Mouse (Mus musculus) ES-E14 (cell line): ENCODE results near the gene Basp1. TPM values are rescaled to one million over a fixed set of nuclear protein-coding genes. Genes with fewer than 3 reads are reported as not detected.

Experiments used
- DNase-seq: peaks from one replicate; pipeline ENCODE4 v3.0.0-alpha.2; 2013; ENCODE audit warnings: low read depth, low spot score
- H3K27ac ChIP-seq: 2 replicates; pipeline ENCODE4 v1.5.1; 2012; ENCODE audit warnings: low read depth, mild to moderate bottlenecking, low read length, moderate library complexity, mixed read lengths; ENCODE audit not compliant: poor library complexity, insufficient read depth, severe bottlenecking
- H3K36me3 ChIP-seq: 2 replicates; pipeline ENCODE4 v1.6.1; 2012; ENCODE audit warnings: mild to moderate bottlenecking, low read length, moderate library complexity, mixed read lengths; ENCODE audit not compliant: control insufficient read depth, poor library complexity, insufficient read depth, severe bottlenecking
- H3K4me1 ChIP-seq, 2 experiments: fragments of 150-350 bp in 1 of 2; sonication (generic) in 1 of 2; 2 replicates each; pipeline ENCODE4 v1.6.1; 2012; ENCODE audit warnings: low read length in 2 of 2, mild to moderate bottlenecking in 1 of 2, mixed read lengths in 1 of 2; ENCODE audit not compliant: control insufficient read depth in 2 of 2, insufficient read depth in 2 of 2, poor library complexity in 1 of 2
- H3K4me3 ChIP-seq, 2 experiments: fragments of 150-350 bp in 1 of 2; sonication (generic) in 1 of 2; 2 replicates each; pipeline ENCODE4 v1.5.1; 2012; ENCODE audit warnings: low read length in 2 of 2, low read depth in 1 of 2, mild to moderate bottlenecking in 1 of 2, mixed read lengths in 1 of 2; ENCODE audit not compliant: insufficient read depth in 1 of 2, poor library complexity in 1 of 2, severe bottlenecking in 1 of 2
- H3K9ac ChIP-seq: 2 replicates; pipeline ENCODE4 v1.6.1; 2012; ENCODE audit warnings: low read depth, mild to moderate bottlenecking, low read length, mixed read lengths; ENCODE audit not compliant: poor library complexity, insufficient read depth, severe bottlenecking
- H3K9me3 ChIP-seq: fragments of 150-350 bp; sonication (generic); 2 replicates; pipeline ENCODE4 v1.6.1; 2012; ENCODE audit warnings: low read depth, mild to moderate bottlenecking, low read length; ENCODE audit not compliant: control insufficient read depth, insufficient read depth
- CHD2 ChIP-seq: IDR thresholded peaks from 2 replicates; pipeline ENCODE4 v1.6.1; 2014; ENCODE audit warnings: mild to moderate bottlenecking, low read depth, low read length, inconsistent platforms
- HCFC1 ChIP-seq: IDR thresholded peaks from 2 replicates; pipeline ENCODE4 v1.6.1; 2012; ENCODE audit warnings: low read length, inconsistent platforms, borderline replicate concordance; ENCODE audit not compliant: insufficient read depth
- MAFK ChIP-seq: IDR thresholded peaks from 2 replicates; pipeline ENCODE4 v1.6.1; 2014; ENCODE audit warnings: mild to moderate bottlenecking, low read depth, low read length, inconsistent platforms; ENCODE audit not compliant: insufficient read depth
- ZC3H11A ChIP-seq: IDR thresholded peaks from 2 replicates; pipeline ENCODE4 v1.6.1; 2012; ENCODE audit warnings: low read depth, mild to moderate bottlenecking, inconsistent platforms, low read length, borderline replicate concordance
- ZNF384 ChIP-seq: IDR thresholded peaks from 2 replicates; pipeline ENCODE4 v1.6.1; 2012; ENCODE audit warnings: low read depth, low read length, inconsistent platforms
- in situ Hi-C, 2 experiments: fragments of 600-800 bp; cut with MboI; formaldehyde crosslinking; loops; one replicate each; pipeline ENCODE4 v1.15.1; 2025; ENCODE audit warnings: low sequenced_read_pairs in 2 of 2, inconsistent platforms in 1 of 2; ENCODE audit not compliant: unreplicated experiment in 2 of 2
- total RNA-seq: library from RNA; depleted of rRNA; stranded (reverse); fragments of 300-350 nt; gene quantifications from 2 replicates; pipeline ENCODE4 v1.2.3, GENCODE M21; 2012

The Basp1 gene
- total RNA-seq, 1 experiment = 120 TPM

DNA sequence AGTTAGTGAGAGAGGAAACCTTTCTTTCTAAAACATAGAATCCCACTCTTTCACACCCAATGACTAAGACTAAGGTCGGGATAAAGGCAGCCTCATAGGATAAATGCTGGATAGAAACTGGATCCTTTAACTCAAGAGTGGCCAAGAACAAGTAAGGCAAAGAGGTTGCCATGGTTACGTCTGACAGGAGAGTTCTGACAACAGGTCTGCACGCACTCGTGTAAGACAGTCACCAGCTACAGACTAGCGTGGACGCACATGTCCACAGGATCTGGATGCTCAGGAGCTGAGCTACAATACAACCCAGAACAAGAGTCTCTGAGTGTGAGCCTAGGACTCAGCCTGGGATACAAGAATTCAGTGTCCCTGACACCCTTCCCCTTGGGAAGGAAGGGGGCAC is 26.0 kb downstream of the Basp1 start:
- Histone ChIP-seq H3K9me3 (no peaks in the 10 kb centered on the region), H3K36me3 (peaks cover 10% of the 10 kb centered on the region; the same call in 1 of the 2 replicates), H3K9ac (no peak overlapping the region), H3K4me3 (no peak overlapping the region), H3K27ac (no peak overlapping the region), H3K4me1 (no peaks in the 10 kb centered on the region)
- no peak for DNase-seq
- in situ Hi-C loops = no loop called here
- TF ChIP-seq CHD2 = no peak
- no peak for TF ChIP-seq HCFC1
- TF ChIP-seq ZC3H11A = no peak
- no peak for TF ChIP-seq ZNF384
- no peak for TF ChIP-seq MAFK

DNA sequence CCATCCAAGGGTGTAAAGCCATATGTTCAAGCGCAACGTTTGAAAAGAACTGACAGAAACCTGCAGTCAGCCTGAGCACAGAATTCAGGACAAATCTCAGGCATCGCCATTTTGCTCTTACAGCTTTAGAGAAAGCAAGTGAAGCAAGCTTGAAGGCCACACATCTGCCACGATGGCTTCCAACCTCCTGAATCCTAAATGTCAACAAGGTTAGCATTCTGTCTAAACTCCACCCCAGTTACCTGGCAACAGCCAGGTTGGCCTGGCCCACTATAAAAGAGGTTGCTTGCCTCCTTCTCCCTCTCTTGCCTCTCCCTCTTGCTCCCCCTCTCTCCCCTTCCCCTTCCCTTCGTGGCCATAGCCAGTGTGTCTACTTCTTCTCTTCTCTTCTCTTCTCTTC is 33.5 kb downstream of the Basp1 start:
- in situ Hi-C loops = no loop called here
- Histone ChIP-seq H3K27ac (no peak overlapping the region), H3K36me3 (peaks cover 2% of the 10 kb centered on the region), H3K9ac (no peak overlapping the region), H3K4me3 (no peak overlapping the region), H3K9me3 (no peaks in the 10 kb centered on the region), H3K4me1 (peaks cover 5 to 9% of the 10 kb centered on the region in 2 experiments)
- TF ChIP-seq CHD2 (no peak), ZNF384 (no peak), ZC3H11A (no peak), HCFC1 (no peak), MAFK (no peak)
- no peak for DNase-seq

DNA sequence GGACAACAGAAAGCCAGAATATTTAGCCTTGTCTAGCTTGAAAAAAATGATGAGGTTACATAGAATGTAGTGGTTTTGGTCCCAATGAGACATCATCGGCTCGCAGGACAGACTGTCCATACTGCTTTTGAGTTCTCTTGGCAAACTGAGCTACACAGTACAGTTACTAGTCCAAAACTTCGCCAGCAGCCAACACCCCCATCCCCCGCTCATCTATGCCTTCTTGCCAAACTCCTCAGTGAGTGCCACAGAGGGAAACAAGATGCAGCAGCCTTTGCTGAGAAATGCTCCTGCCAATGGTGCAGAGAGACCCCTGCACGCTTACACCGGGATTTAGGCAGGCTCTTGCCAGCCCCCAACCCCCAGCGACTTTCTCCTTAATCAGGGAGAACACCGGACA is 34.9 kb downstream of the Basp1 start:
- DNase-seq = no peak

DNA sequence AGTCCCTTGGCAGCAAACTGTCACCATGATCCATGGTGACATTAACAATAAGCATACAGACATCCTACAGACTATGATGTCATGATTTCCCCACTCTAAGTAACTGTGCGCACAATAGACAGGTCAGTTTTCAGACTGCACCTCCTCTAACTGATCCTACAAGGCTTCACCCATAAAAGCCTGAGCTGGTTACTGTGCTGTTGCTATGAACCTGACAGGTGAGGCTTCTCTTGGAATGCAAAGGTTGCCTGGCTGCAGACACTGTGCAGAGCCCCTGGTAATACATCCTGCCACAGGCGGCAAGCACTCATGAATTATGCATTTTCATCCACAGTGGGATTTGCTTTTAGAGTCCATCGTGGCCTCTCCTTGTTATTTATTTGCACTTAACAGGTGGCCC is 36.6 kb downstream of the Basp1 start:
- in situ Hi-C loops = no loop called here
- no peak for TF ChIP-seq HCFC1
- no peak for TF ChIP-seq CHD2
- no peak for TF ChIP-seq ZNF384
- TF ChIP-seq ZC3H11A = no peak
- no peak for TF ChIP-seq MAFK
- H3K36me3 ChIP-seq = no peaks in the 10 kb centered on the region; the same call in 1 of the 2 replicates

More for the DNA sequence above, 34.9 kb downstream of the Basp1 start:
- TF ChIP-seq CHD2 (no peak), ZC3H11A (no peak), ZNF384 (no peak), HCFC1 (no peak), MAFK (no peak)
- no peak overlapping the region for H3K9ac ChIP-seq
- peaks cover 2% of the 10 kb centered on the region for H3K36me3 ChIP-seq
- peaks cover 9% of the 10 kb centered on the region in 2 experiments for H3K4me1 ChIP-seq
- in situ Hi-C loops = no loop called here
- no peak overlapping the region for H3K27ac ChIP-seq
- H3K4me3 ChIP-seq = no peak overlapping the region
- H3K9me3 ChIP-seq = no peaks in the 10 kb centered on the region

DNA sequence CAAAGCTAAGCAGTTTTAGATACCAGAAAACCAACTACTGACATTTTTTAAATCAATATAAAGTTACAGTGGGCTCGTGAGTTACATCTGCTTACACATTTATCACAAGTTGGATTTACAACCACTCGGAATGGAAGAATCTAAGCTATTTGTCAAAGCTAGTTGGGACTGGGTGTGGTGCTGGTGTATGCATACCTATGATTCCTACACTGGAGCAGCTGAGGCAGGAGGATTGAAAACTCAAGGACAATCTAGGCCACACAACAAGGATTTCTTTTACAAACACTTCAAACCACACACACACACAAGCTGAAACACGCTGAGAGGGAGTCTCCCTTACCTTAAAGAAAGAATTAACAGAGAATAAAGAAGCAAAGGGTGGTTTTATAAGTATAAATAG is 40.1 kb downstream of the Basp1 start:
- H3K9ac ChIP-seq = no peak overlapping the region
- no peaks in the 10 kb centered on the region for H3K9me3 ChIP-seq
- no peak overlapping the region for H3K4me3 ChIP-seq
- TF ChIP-seq CHD2 (no peak), ZNF384 (no peak)
- in situ Hi-C loops = no loop called here
- H3K36me3 ChIP-seq = no peaks in the 10 kb centered on the region; the same call in 1 of the 2 replicates
- no peak overlapping the region for H3K27ac ChIP-seq
- DNase-seq = no peak
- H3K4me1 ChIP-seq = peaks cover 5 to 13% of the 10 kb centered on the region in 2 experiments

More for the DNA sequence above, 36.6 kb downstream of the Basp1 start:
- DNase-seq = no peak
- Histone ChIP-seq H3K9ac (no peak overlapping the region), H3K4me1 (peaks cover 9 to 15% of the 10 kb centered on the region in 2 experiments), H3K27ac (no peak overlapping the region), H3K9me3 (no peaks in the 10 kb centered on the region), H3K4me3 (no peak overlapping the region)
